Mouse (Mus musculus) forebrain, postnatal 0 days (tissue): ENCODE measurements at regions not wholly inside any gene's neighbourhood (a gene's known extent, or its start where the extent isn't known, plus 50 kb on each side); places are given as distances from the start of the nearest gene placed in this dataset.

ENCODE experiments used
- ATAC-seq: fragments of 200-750 bp; cut with Nextera tagmentation; 2 replicates; pipeline ENCODE4 v1.8.0; 2017; ENCODE audit warnings: mild to moderate bottlenecking, moderate library complexity
- DNase-seq: peaks from one replicate; pipeline ENCODE4 v3.0.0-alpha.2; 2015
- H3K27ac ChIP-seq: fragments of 300-500 bp; sonication (generic); 2 replicates; pipeline ENCODE4 v1.5.1; 2014; ENCODE audit warnings: low read depth, mild to moderate bottlenecking, antibody characterized with exemption, low read length, moderate library complexity, mixed read lengths
- H3K27me3 ChIP-seq: fragments of 300-500 bp; sonication (generic); 2 replicates; pipeline ENCODE4 v1.6.1; 2014; ENCODE audit warnings: mild to moderate bottlenecking, low read length, mixed read lengths; ENCODE audit not compliant: insufficient read depth
- H3K36me3 ChIP-seq: fragments of 300-500 bp; sonication (generic); 2 replicates; pipeline ENCODE4 v1.6.1; 2014; ENCODE audit warnings: mild to moderate bottlenecking, moderate library complexity; ENCODE audit not compliant: insufficient read depth
- H3K4me1 ChIP-seq: fragments of 300-500 bp; sonication (generic); 2 replicates; pipeline ENCODE4 v1.6.1; 2014; ENCODE audit warnings: antibody characterized with exemption; ENCODE audit not compliant: insufficient read depth
- H3K4me2 ChIP-seq: fragments of 300-500 bp; sonication (generic); 2 replicates; pipeline ENCODE4 v1.6.1; 2014; ENCODE audit warnings: low read depth, mild to moderate bottlenecking, moderate library complexity
- H3K4me3 ChIP-seq: fragments of 300-500 bp; sonication (generic); 2 replicates; pipeline ENCODE4 v1.5.1; 2014; ENCODE audit warnings: low read depth, low read length, mixed read lengths
- H3K9ac ChIP-seq: fragments of 300-500 bp; sonication (generic); 2 replicates; pipeline ENCODE4 v1.6.1; 2014; ENCODE audit warnings: mild to moderate bottlenecking
- H3K9me3 ChIP-seq: fragments of 300-500 bp; sonication (generic); 2 replicates; pipeline ENCODE4 v1.6.1; 2016; ENCODE audit warnings: low read length
- CTCF ChIP-seq: sonication (generic); IDR thresholded peaks from 2 replicates; pipeline ENCODE4 v1.5.1; 2016; ENCODE audit warnings: antibody characterized with exemption, control low read depth, low read depth
- WGBS: fragments of 180-500 bp; shearing (Covaris S2); extraction: QIAGEN DNeasy Blood & Tissue Kit; methylation state at CpG from one replicate; pipeline ENCODE4 v1.1.7; 2014; 5-methylcytosine and 5-hydroxymethylcytosine counted together

DNA sequence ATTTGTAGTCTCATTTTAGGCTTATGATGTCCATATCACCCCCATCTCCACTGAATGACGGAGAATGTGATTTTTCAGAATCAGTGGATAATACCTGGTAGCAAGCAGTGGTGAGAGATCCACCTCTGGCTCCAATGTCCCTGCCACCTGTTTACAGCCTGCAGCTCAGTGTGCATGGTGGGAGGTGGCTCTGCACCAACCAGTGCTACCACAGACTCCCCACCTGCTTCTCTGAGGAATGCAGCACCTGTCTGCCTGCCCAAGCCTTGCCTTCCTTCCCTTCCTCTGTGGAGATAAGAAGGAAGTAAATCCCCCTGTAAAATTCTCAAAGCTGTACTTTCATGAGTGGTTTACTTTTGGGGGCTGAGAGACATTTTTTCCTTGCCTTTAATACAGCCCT, 95.9 kb upstream of the Shh start:
- H3K27ac ChIP-seq = no peak overlapping the region
- no peaks in the 10 kb centered on the region for H3K9me3 ChIP-seq
- no peak for ATAC-seq
- no peak overlapping the region for H3K9ac ChIP-seq
- no peak overlapping the region for H3K4me2 ChIP-seq
- no peaks in the 10 kb centered on the region for H3K4me1 ChIP-seq
- H3K36me3 ChIP-seq = no peaks in the 10 kb centered on the region
- H3K4me3 ChIP-seq = no peak overlapping the region
- H3K27me3 ChIP-seq = no peaks in the 10 kb centered on the region
- DNase-seq = no peak
- WGBS = 81% methylated on average over 1 of the region's 1 CpGs
- TF ChIP-seq CTCF = no peak

DNA sequence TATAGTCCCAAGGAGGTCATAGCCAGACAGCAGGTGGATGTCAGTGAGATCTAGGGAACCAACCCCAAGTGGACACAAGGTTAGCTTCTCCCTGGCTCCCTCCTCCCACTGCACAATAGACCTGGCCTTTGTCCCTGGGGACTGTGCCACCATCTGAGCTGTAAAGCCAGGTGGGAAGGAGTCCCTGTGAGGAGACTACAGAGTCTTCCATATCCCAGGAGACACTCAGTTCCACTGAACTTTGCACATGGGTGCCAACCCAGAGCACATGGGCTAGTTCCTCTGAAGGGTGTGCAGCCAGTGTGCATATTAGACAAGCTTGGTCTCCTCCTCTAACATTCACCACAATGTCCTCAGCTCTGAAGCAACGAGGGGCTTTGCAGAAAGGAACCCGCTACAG, 86.5 kb upstream of the Shh start:
- H3K9ac ChIP-seq = no peak overlapping the region
- DNase-seq (no peak), ATAC-seq (no peak)
- no peak overlapping the region for H3K4me3 ChIP-seq
- H3K4me1 ChIP-seq = no peaks in the 10 kb centered on the region
- no peaks in the 10 kb centered on the region for H3K27me3 ChIP-seq
- H3K27ac ChIP-seq = no peak overlapping the region
- TF ChIP-seq CTCF = no peak
- no peaks in the 10 kb centered on the region for H3K36me3 ChIP-seq
- H3K4me2 ChIP-seq = no peak overlapping the region
- H3K9me3 ChIP-seq = no peaks in the 10 kb centered on the region
- WGBS = 79% methylated on average over 2 of the region's 2 CpGs

DNA sequence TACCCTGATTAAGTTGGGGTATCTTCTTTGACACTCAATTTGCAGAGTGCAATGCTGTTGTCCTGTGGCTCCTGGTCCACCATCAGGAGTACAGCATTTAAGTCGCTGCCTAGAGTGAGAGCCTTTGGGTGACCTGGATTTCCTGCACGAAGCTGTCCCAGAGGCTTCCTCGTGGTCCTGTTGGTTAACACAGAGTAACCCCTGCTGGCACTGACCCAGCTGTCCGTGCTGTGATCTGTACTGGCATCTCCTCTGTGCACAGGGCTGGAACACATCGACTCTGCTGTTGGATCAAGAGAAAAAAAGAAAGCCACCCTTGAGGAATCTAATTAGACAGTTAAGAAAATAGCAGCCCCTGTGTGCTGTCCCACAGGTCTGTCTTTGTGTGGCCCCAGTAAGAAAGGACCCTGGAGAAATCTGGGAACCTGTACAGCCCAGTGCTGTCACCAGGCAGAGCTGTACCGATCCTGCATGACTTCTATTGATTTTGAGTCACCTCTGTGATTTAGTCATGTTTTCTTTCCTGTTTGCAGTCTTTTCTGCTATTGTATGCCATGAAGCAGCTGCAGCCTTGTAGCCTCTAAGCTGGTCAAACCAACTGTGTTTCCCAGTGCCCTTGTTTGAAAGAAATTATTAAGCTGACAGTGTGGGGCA, 63.3 kb upstream of the Shh start:
- H3K4me1 ChIP-seq = no peaks in the 10 kb centered on the region
- H3K4me2 ChIP-seq = no peak overlapping the region
- DNase-seq (peak; percentile 5), ATAC-seq (peak; percentile 58; the same call in 1 of the 2 replicates)
- WGBS = 32% methylated on average over 6 of the region's 6 CpGs
- H3K4me3 ChIP-seq = no peak overlapping the region
- no peak for TF ChIP-seq CTCF
- no peaks in the 10 kb centered on the region for H3K9me3 ChIP-seq
- H3K36me3 ChIP-seq = no peaks in the 10 kb centered on the region
- no peak overlapping the region for H3K27ac ChIP-seq
- H3K9ac ChIP-seq = no peak overlapping the region
- H3K27me3 ChIP-seq = no peaks in the 10 kb centered on the region

DNA sequence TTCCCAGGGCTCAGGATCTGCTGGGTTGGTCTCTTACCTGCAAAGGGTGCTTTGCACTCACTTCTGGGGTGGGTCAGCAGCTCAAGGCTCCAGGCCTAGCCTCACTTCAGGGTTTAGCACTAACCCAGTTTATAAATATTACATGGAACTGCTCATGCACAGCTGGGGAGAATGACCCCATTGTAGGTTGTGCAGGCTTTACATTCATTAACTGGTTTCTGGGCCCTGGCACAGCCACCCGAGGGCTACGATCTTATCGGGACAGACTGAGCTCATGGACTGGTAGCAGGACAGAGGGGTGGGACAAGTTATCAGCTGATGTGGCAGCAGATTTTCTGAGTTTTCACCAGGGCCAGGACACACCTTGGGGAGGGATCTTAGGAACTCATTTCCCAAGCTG, 59.4 kb upstream of the Shh start:
- TF ChIP-seq CTCF = no peak
- 0 out of 2 replicates have a peak, but pooled peaks cover 3% of the 10 kb centered on the region for H3K4me1 ChIP-seq
- H3K4me2 ChIP-seq = no peak overlapping the region
- H3K9me3 ChIP-seq = no peaks in the 10 kb centered on the region
- no peak for ATAC-seq
- no peak overlapping the region for H3K27ac ChIP-seq
- no peak for DNase-seq
- no peak overlapping the region for H3K9ac ChIP-seq
- no peak overlapping the region for H3K4me3 ChIP-seq
- no peaks in the 10 kb centered on the region for H3K36me3 ChIP-seq
- WGBS = 58% methylated on average over 3 of the region's 3 CpGs
- no peaks in the 10 kb centered on the region for H3K27me3 ChIP-seq

DNA sequence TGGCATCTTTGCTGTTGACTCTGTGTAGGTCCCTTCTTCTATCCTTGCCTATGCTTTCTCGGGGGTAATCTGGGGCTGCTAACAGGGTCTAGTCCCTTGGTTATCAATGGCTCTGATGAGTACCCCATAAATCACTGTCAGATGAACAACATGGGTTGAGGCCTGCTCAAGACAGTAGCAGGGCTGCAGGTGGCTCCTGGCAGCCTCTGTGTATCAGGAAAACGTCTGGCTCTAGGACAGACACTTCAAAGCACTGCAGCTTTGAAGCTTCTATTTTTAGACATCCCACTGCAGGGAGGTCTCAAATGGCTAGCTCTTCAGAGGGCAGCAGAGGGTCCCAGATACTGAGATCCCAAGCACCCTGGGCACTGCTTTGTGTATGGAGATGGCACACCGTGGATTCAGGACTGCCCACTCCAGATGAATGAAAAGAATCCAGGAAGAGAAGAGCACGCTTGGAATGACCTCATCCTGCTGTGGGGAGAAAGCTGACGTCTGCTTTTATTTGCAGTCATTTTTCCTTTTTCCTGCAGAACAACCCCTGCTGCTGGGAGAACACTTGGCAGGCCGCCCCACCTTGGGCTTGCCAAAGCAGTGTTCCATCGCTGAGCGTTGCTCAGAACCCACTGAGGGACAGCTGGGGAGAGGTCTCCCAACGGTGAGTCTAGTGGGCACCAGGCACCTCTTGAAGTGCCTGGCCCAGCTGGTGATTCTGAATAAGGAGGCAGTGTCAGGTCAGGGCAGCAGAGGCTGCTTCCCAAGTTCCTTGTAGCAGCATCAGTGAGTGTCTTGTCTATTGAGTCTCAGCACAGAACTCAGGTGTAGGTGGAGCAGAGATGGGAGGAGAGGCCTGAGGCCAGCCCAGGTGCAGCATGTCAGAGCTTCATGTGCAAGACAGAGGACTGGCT, 54.0 kb upstream of the Shh start:
- TF ChIP-seq CTCF = no peak
- 18% methylated on average over 9 of the region's 9 CpGs for WGBS
- H3K4me1 ChIP-seq = 0 out of 2 replicates have a peak, but pooled peaks cover 10% of the 10 kb centered on the region

DNA sequence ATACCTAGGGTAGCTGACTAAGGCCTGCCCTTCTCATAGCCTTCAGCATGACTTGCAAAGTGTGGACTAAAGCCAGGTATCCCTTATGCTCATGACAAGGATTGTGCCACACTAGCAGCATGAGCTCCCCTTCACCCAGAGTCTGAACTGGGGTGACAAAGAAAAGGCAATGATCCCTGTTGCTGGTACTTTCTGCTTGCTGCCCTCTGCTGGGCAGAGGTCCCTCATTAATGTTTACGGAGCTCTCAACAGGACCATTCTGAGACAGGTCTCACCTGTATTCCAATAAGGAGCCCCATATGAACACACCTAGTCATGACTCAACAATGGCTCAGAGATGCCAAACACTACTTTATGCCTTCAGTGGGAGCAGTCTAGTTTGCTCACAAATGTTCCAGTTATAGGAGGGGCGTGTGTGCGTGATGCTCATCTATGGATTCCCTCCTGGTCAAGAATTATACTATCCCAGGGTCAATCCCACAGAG, 52.0 kb upstream of the Shh start:
- WGBS = 94% methylated on average over 3 of the region's 3 CpGs
- 0 out of 2 replicates have a peak, but pooled peaks cover 10% of the 10 kb centered on the region for H3K4me1 ChIP-seq
- TF ChIP-seq CTCF = no peak

More for the DNA sequence above, 54.0 kb upstream of the Shh start:
- ATAC-seq = peak; percentile 85
- Histone ChIP-seq H3K4me3 (no peak overlapping the region), H3K9me3 (no peaks in the 10 kb centered on the region), H3K27me3 (no peaks in the 10 kb centered on the region), H3K36me3 (no peaks in the 10 kb centered on the region), H3K27ac (peak overlapping the region; percentile 64; the same call in 1 of the 2 replicates), H3K4me2 (no peak overlapping the region), H3K9ac (no peak overlapping the region)
- DNase-seq = peak; percentile 64

More for the DNA sequence above, 52.0 kb upstream of the Shh start:
- DNase-seq (no peak), ATAC-seq (no peak)
- Histone ChIP-seq H3K27me3 (no peaks in the 10 kb centered on the region), H3K36me3 (no peaks in the 10 kb centered on the region), H3K4me2 (no peak overlapping the region), H3K9ac (no peak overlapping the region), H3K9me3 (0 out of 2 replicates have a peak, but pooled peaks cover 4% of the 10 kb centered on the region), H3K27ac (no peak overlapping the region), H3K4me3 (no peak overlapping the region)
